Mouse (Mus musculus) brain, embryonic 14.5 days (tissue): ENCODE results near the gene Ndufa11. TPM values are rescaled to one million over a fixed set of nuclear protein-coding genes. Genes with fewer than 3 reads are reported as not detected.
A peak's percentile ranks its signal among the peaks of the same experiment; 100 is the strongest.

Experiments
- DNase-seq: peaks from one replicate; pipeline ENCODE4 v3.0.0-alpha.2; 2011; ENCODE audit warnings: low read depth
- CTCF ChIP-seq: fragments of 200-500 bp; IDR thresholded peaks from 2 replicates; pipeline ENCODE4 v1.5.1; 2012; ENCODE audit warnings: inconsistent platforms, mild to moderate bottlenecking, moderate library complexity, borderline replicate concordance; ENCODE audit not compliant: insufficient read depth, insufficient read length; ENCODE audit errors: extremely low read depth
- POLR2A ChIP-seq: fragments of 200-500 bp; IDR thresholded peaks from 2 replicates; pipeline ENCODE4 v1.6.1; 2012; ENCODE audit warnings: mild to moderate bottlenecking, inconsistent platforms, borderline replicate concordance; ENCODE audit not compliant: poor library complexity, insufficient read depth, insufficient read length, severe bottlenecking; ENCODE audit errors: extremely low read depth
- polyA plus RNA-seq: library from polyadenylated mRNA; depleted of rRNA; stranded (reverse); fragments of >200 nt; gene quantifications from 2 replicates; pipeline ENCODE4 v1.2.3, GENCODE M21; 2012

Ndufa11 gene
- polyA plus RNA-seq, 1 experiment = 313 TPM

DNA sequence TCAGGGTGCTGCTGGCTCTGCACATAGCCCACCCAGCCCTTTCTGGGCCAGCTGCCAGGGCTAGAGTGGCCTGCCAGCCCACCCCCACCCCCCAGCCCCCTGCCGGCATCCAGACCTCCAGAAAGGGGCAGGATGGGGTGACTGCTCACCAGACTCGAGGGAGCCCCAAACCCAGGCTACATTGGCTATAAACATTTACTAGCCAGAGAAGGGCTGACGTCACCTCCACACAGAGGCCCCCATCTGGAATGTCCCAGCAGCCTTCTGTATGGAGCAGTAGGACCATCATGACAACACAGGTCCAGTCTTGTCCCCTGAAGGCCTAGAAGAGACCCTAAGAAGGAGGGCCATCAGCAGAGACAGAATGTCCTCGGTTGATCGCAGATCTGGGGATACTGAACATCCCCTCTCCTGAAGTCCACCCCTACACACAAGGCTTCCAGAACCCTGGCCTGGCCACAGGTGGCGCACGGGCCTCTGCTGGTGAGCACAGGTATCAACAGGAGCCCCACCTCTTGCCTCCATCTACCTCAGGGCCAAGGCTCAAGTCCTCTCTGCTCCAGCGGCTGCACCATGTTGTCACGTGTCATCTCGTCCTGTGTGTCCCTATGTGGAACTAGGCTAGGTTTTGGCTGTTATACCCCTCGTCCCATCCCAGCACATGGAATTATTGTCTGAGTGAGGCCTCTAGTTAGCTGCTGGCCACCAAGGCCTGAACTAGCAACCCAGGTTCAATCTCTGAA is 6.0 kb downstream of the Ndufa11 start:
- no peak for DNase-seq
- TF ChIP-seq POLR2A = no peak
- TF ChIP-seq CTCF = no peak

GRCm38 (mm10) chr17:56727029-56727649 is 9.6 kb downstream of the Ndufa11 start:
- DNase-seq = no peak
- TF ChIP-seq CTCF = no peak
- no peak for TF ChIP-seq POLR2A

DNA sequence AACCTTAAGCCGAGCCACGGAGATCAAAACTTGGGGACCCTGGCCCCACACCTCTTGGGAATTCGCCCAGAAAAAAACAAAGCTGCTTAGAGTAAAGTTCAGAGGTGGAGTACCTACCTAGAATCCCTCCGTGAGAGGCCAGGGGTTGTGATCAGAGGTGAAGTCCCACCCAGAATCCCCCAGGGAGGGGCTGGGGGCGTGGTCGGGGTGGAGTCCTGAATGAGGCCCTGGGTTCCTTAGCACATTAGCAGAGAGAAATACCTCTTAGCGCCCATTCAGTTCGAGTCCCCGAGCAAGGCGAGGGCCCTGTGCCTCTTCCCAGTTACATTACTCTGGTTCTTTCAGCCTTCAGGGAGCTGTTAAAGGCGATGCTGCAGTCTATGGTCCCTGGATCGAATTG is 10.1 kb downstream of the Ndufa11 start:
- DNase-seq = no peak
- TF ChIP-seq CTCF = no peak
- no peak for TF ChIP-seq POLR2A

GRCm38 (mm10) chr17:56728117-56728516 is 10.6 kb downstream of the Ndufa11 start:
- TF ChIP-seq POLR2A = no peak
- no peak for TF ChIP-seq CTCF
- DNase-seq = no peak

GRCm38 (mm10) chr17:56729151-56729550 is 11.6 kb downstream of the Ndufa11 start:
- no peak for TF ChIP-seq POLR2A
- no peak for TF ChIP-seq CTCF
- DNase-seq = peak; percentile 33

GRCm38 (mm10) chr17:56729656-56730055 is 12.1 kb downstream of the Ndufa11 start:
- no peak for TF ChIP-seq CTCF
- TF ChIP-seq POLR2A = no peak
- no peak for DNase-seq

DNA sequence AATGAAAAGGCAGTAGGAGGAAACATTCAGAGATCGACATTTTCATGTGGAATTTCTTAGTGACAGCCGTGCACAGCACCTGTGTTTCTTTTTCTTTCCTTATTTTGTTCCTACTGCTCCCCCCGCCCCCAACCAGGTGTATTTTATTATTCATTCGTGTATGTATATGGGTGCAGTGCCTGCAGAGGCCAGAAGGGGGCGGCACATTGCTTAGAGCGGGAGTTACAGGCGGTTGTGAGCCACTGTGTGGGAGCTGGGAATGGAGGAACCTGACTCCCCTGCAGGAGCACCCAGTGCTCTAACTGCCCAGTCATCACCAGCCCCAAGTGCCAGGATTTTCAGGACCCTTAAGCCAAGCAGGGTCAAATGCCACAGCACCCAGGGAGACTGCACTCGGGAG is 19.0 kb downstream of the Ndufa11 start:
- TF ChIP-seq POLR2A (no peak), CTCF (peak; percentile 46; the same call in 1 of the 2 replicates)
- no peak for DNase-seq

DNA sequence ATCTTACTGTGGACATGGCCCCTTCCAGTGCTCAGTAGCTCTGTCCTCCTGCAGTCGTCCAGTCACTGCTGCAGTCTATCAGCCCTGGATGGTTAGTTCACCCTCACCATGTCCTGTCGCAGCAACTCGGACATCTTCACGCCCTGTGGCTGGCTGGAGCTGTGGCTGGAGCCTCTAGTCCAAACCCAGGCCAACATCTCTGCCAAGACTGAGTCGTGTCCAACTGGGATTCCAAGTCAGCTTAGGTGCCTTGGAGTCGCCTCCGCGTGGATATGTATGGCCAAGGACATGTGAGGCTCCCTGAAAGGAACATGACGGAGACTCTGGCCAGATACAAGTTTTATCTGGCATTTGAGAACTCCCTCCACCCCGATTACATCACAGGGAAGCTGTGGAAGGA is 20.7 kb downstream of the Ndufa11 start:
- no peak for DNase-seq
- TF ChIP-seq POLR2A = no peak
- TF ChIP-seq CTCF = no peak

DNA sequence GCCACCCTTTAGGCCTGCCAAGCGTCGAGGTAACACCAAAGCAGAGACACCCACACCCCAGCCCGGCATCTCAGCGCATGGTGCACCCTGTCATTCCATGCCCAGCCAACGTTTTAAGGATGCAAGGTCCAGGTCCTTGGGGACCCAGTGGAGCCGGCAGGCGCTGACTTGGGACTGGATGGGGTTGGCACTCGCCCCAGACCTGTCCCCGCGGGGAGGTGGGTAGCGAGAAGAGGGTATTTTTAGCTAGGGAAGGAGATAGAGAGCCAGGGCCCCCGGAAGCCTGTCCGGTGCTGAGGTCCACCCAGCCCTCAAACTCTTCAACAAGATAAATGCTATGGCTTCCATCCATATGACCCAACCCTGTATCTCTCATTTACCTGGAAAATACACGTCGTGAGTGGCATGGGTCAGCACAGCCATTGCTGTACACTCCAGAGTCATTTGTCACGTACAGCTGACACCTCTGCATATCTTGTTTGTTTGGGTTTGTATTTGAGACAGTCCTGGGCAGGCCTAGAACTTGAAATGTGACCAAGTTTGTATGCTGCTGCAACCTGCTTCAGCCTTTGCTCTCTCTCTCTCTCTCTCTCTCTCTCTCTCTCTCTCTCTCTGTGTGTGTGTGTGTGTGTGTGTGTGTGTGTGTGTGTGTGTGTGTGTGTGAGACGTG is 22.7 kb downstream of the Ndufa11 start:
- DNase-seq = no peak
- no peak for TF ChIP-seq POLR2A
- no peak for TF ChIP-seq CTCF

GRCm38 (mm10) chr17:56740788-56741160 is 23.2 kb downstream of the Ndufa11 start:
- TF ChIP-seq CTCF = no peak
- TF ChIP-seq POLR2A = no peak
- DNase-seq = no peak

- DNase-seq = no peak
- TF ChIP-seq POLR2A = no peak
- no peak for TF ChIP-seq CTCF
Observed at GRCm38 (mm10) chr17:56744173-56744572, 26.6 kb downstream of the Ndufa11 start.
